Mouse (Mus musculus) lung, postnatal 0 days (tissue): ENCODE measurements around the gene Dglucy.
A peak's percentile ranks its signal among the peaks of the same experiment; 100 is the strongest.

ENCODE experiments used
- CTCF ChIP-seq: IDR thresholded peaks from 2 replicates; pipeline ENCODE4 v1.5.1; 2016; ENCODE audit warnings: antibody characterized with exemption, mild to moderate bottlenecking
- EP300 ChIP-seq: IDR thresholded peaks from 2 replicates; pipeline ENCODE4 v1.6.1; 2016; ENCODE audit warnings: antibody characterized with exemption, mild to moderate bottlenecking, control low read depth

- TF ChIP-seq EP300, result peak; percentile 67
- TF ChIP-seq CTCF, result no peak
These were observed 6.5 kb downstream of the Dglucy start for GRCm38 (mm10) chr12:100785344-100785743.
